Mouse (Mus musculus): Measurements from ENCODE around the gene Efna3. TPM values are rescaled to one million over a fixed set of nuclear protein-coding genes. Genes with fewer than 3 reads are reported as not detected.

Efna3 gene
- polyA plus RNA-seq, 1 experiment from 2014 or later = 1.6 TPM

DNA sequence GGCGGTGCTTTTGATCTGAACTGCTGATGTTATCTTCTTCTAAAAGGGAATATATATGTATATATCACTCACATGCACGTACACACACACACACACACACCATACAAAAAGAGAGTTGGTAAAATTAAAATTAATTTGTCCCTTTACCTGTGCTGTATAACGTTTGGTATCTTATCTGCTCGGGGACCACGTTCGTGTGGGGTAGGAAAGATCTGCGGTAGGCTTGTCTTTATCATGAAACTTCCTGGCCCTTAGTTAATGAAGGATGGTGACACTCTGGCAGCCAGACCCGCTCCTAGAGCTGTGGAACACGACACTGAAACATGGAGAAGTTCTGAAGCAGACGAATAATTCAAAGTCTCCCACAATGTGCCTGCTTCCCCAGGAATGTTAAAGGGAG, 30.9 kb downstream of the Efna3 start:
- no peak overlapping the region for H3K4me2 ChIP-seq (replicated peaks; ENCODE audit: low read depth)
- 44% methylated on average over 10 of the region's 10 CpGs for WGBS
- H3K4me3 ChIP-seq (ENCODE audit: low read depth, low read length) = no peak overlapping the region
- no peaks in the 10 kb centered on the region for H3K36me3 ChIP-seq (ENCODE audit: control insufficient read depth, insufficient read depth)
- no peak for TF ChIP-seq CTCF (IDR thresholded peaks at IDR 0.05; ENCODE audit: low read depth)
- H3K9me3 ChIP-seq (ENCODE audit: control insufficient read depth) = no peaks in the 10 kb centered on the region
- H3K4me1 ChIP-seq (replicated peaks; ENCODE audit: control insufficient read depth, insufficient read depth, low read length) = peaks cover 2% of the 10 kb centered on the region
- 0 out of 2 replicates have a peak overlapping the region, but pooled peaks have one; percentile 88 for H3K27ac ChIP-seq (ENCODE audit: low read depth, low read length)
- H3K27me3 ChIP-seq (replicated peaks; ENCODE audit: control insufficient read depth, insufficient read depth, low read length) = no peaks in the 10 kb centered on the region
- H3K9ac ChIP-seq (ENCODE audit: low read depth, low read length) = no peak overlapping the region
- no peak for ATAC-seq

DNA sequence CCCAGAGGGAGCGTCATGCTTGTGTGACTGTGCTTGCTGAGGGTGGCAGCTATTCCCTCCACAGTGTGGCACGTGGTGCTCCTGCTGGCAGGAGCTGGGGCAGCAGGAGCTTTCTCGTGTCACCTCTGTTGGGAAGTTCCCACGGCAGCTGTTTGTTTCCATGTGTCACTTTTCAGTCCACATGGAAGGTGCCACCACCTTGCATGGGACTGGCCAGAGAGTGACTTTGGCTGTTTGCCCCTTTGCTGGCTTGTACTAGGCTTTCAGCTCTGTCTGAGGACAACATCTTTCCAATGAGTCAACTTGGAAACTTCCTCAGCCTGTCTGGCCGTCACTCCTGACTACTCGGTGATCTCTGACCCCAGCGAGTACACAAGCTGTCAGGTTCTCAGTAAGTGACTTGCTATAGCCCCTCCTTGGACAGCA, 34.2 kb downstream of the Efna3 start:
- no peaks in the 10 kb centered on the region; the same call in none of the 2 replicates for H3K4me1 ChIP-seq (replicated peaks; ENCODE audit: control insufficient read depth, insufficient read depth, low read length)
- H3K4me3 ChIP-seq (ENCODE audit: low read depth, low read length) = no peak overlapping the region
- no peak overlapping the region for H3K9ac ChIP-seq (ENCODE audit: low read depth, low read length)
- ATAC-seq = peak; percentile 55
- no peak overlapping the region for H3K4me2 ChIP-seq (replicated peaks; ENCODE audit: low read depth)
- no peaks in the 10 kb centered on the region for H3K27me3 ChIP-seq (replicated peaks; ENCODE audit: control insufficient read depth, insufficient read depth, low read length)
- H3K27ac ChIP-seq (ENCODE audit: low read depth, low read length) = peak overlapping the region; percentile 12; the same call in 1 of the 2 replicates
- no peaks in the 10 kb centered on the region for H3K36me3 ChIP-seq (ENCODE audit: control insufficient read depth, insufficient read depth)
- H3K9me3 ChIP-seq (ENCODE audit: control insufficient read depth) = no peaks in the 10 kb centered on the region
- 19% methylated on average over 7 of the region's 7 CpGs for WGBS
- peak; percentile 49 for TF ChIP-seq CTCF (IDR thresholded peaks at IDR 0.05; ENCODE audit: low read depth)

DNA sequence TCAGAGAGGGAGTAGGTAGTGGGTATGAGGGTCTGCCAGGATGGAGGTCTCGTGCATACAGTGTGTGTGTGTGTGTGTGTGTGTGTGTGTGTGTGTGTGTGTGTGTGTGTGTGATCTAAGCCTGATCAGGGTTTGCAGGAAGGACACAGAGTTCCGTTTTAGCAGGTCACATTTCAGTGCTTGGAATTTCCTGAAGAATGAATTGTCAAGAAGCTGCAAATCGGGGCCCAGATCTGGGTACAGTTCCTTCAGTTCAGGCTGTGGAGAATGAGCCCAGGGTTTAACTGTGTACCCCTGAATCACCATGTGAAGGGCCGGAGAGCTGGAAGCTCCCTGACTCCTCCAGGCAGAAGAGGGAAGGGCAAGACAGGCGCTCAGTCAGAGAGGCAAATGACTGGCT, 35.5 kb downstream of the Efna3 start:
- WGBS = 69% methylated on average over 5 of the region's 5 CpGs
- H3K9ac ChIP-seq (ENCODE audit: low read depth, low read length) = no peak overlapping the region
- no peak overlapping the region for H3K27ac ChIP-seq (ENCODE audit: low read depth, low read length)
- ATAC-seq = no peak
- TF ChIP-seq CTCF (IDR thresholded peaks at IDR 0.05; ENCODE audit: low read depth) = no peak
- no peaks in the 10 kb centered on the region for H3K27me3 ChIP-seq (replicated peaks; ENCODE audit: control insufficient read depth, insufficient read depth, low read length)
- no peaks in the 10 kb centered on the region for H3K9me3 ChIP-seq (ENCODE audit: control insufficient read depth)
- no peak overlapping the region for H3K4me2 ChIP-seq (replicated peaks; ENCODE audit: low read depth)
- H3K36me3 ChIP-seq (ENCODE audit: control insufficient read depth, insufficient read depth) = no peaks in the 10 kb centered on the region
- no peaks in the 10 kb centered on the region; the same call in 1 of the 2 replicates for H3K4me1 ChIP-seq (replicated peaks; ENCODE audit: control insufficient read depth, insufficient read depth, low read length)
- no peak overlapping the region for H3K4me3 ChIP-seq (ENCODE audit: low read depth, low read length)

DNA sequence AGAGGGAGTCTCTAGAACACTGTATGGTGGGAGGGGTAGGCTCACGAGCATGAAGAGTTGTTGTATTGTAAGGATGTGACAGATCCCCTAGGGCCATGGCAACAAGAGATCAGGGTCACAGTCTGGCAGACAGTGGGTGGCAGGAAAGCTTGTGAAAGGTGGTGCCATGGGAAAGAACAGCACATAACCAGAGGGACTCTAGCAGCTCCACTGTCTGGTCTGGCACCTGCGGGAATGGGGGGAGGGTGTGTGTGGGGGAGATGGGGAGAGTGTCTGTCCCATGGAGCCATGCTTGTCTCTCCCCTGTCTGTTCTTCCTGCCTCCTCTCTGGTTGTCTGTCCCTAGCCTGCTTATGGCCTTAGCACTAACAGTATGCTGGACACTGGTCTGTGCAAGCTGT, 37.2 kb downstream of the Efna3 start:
- no peak for TF ChIP-seq CTCF (IDR thresholded peaks at IDR 0.05; ENCODE audit: low read depth)
- no peak overlapping the region for H3K27ac ChIP-seq (ENCODE audit: low read depth, low read length)
- no peaks in the 10 kb centered on the region for H3K27me3 ChIP-seq (replicated peaks; ENCODE audit: control insufficient read depth, insufficient read depth, low read length)
- no peaks in the 10 kb centered on the region for H3K36me3 ChIP-seq (ENCODE audit: control insufficient read depth, insufficient read depth)
- ATAC-seq = no peak
- no peak overlapping the region for H3K9ac ChIP-seq (ENCODE audit: low read depth, low read length)
- H3K4me3 ChIP-seq (ENCODE audit: low read depth, low read length) = no peak overlapping the region
- no peaks in the 10 kb centered on the region for H3K9me3 ChIP-seq (ENCODE audit: control insufficient read depth)
- 63% methylated on average over 2 of the region's 2 CpGs for WGBS
- no peak overlapping the region for H3K4me2 ChIP-seq (replicated peaks; ENCODE audit: low read depth)
- H3K4me1 ChIP-seq (replicated peaks; ENCODE audit: control insufficient read depth, insufficient read depth, low read length) = no peaks in the 10 kb centered on the region

DNA sequence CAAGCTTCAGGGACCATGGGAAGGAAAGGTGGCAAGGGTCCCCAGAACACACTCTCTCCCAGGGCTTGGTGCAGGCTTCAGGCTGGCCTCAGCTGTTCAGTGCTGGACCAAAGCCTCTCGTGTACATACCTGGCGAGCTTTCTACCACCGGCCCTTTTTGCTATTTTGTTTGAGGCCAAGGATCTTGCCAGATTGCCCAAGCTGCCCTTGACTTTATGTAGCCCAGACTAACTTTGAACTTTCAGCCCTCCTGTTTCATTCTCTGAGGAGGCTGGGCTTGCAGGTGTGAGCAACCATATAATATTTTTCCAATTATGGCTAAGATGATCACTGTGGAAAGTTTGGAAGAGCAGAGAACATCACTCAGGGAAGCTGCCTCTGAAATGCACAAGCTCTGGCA, 38.5 kb downstream of the Efna3 start:
- no peaks in the 10 kb centered on the region for H3K36me3 ChIP-seq (ENCODE audit: control insufficient read depth, insufficient read depth)
- no peaks in the 10 kb centered on the region for H3K4me1 ChIP-seq (replicated peaks; ENCODE audit: control insufficient read depth, insufficient read depth, low read length)
- ATAC-seq = no peak
- H3K9me3 ChIP-seq (ENCODE audit: control insufficient read depth) = no peaks in the 10 kb centered on the region
- no peak overlapping the region for H3K27ac ChIP-seq (ENCODE audit: low read depth, low read length)
- no peak overlapping the region for H3K9ac ChIP-seq (ENCODE audit: low read depth, low read length)
- TF ChIP-seq CTCF (IDR thresholded peaks at IDR 0.05; ENCODE audit: low read depth) = no peak
- no peak overlapping the region for H3K4me2 ChIP-seq (replicated peaks; ENCODE audit: low read depth)
- H3K4me3 ChIP-seq (ENCODE audit: low read depth, low read length) = no peak overlapping the region
- no peaks in the 10 kb centered on the region for H3K27me3 ChIP-seq (replicated peaks; ENCODE audit: control insufficient read depth, insufficient read depth, low read length)
- WGBS = 72% methylated on average over 3 of the region's 3 CpGs

DNA sequence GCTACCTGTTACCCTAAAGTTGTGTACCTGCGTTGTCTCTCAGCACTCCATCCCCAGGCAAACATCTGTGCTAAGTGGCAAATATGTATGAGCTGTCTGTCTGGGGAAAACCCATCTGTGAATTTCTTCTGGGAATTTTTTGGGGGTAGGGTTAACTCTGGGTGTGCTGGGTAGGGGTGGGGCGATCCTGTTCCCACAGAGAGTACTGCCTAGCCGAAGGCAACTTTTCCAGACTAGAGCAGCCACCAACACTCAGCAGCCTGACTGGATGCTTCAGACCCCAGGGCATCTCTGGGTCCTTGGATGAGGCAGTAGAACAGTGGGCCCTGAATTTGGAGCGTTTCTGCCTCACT, 40.5 kb downstream of the Efna3 start:
- H3K4me2 ChIP-seq (replicated peaks; ENCODE audit: low read depth) = no peak overlapping the region
- no peaks in the 10 kb centered on the region for H3K27me3 ChIP-seq (replicated peaks; ENCODE audit: control insufficient read depth, insufficient read depth, low read length)
- H3K4me3 ChIP-seq (ENCODE audit: low read depth, low read length) = no peak overlapping the region
- no peak for TF ChIP-seq CTCF (IDR thresholded peaks at IDR 0.05; ENCODE audit: low read depth)
- H3K4me1 ChIP-seq (replicated peaks; ENCODE audit: control insufficient read depth, insufficient read depth, low read length) = no peaks in the 10 kb centered on the region
- no peaks in the 10 kb centered on the region for H3K36me3 ChIP-seq (ENCODE audit: control insufficient read depth, insufficient read depth)
- H3K27ac ChIP-seq (ENCODE audit: low read depth, low read length) = no peak overlapping the region
- H3K9me3 ChIP-seq (ENCODE audit: control insufficient read depth) = no peaks in the 10 kb centered on the region
- ATAC-seq = no peak
- 27% methylated on average over 4 of the region's 4 CpGs for WGBS
- no peak overlapping the region for H3K9ac ChIP-seq (ENCODE audit: low read depth, low read length)

Measured in intestine, postnatal 0 days (tissue).